Mouse (Mus musculus) left cerebral cortex, postnatal 25 days (tissue): ENCODE measurements around the gene Nbas. TPM values are rescaled to one million over a fixed set of nuclear protein-coding genes. Genes with fewer than 3 reads are reported as not detected.
A peak's percentile ranks its signal among the peaks of the same experiment; 100 is the strongest.

ENCODE experiments used
- DNase-seq, 2 experiments: peaks; one replicate each; pipeline ENCODE4 v3.0.0; 2022; ENCODE audit warnings: low spot score in 2 of 2, mixed read lengths in 1 of 2
- intact Hi-C: fragments of 180-260 bp; cut with DNase I; formaldehyde crosslinking; loops from one replicate; pipeline ENCODE4 v1.15.1; 2025
- total RNA-seq, 2 experiments: library from RNA; stranded (reverse); gene quantifications; 2 replicates each; pipeline ENCODE4 v1.2.3; 2021

Gene Nbas
- 10 to 100 TPM; 28.3 to 30.8 TPM for total RNA-seq

- intact Hi-C loops, result loop anchor here (2.0 kb wide), 1 partner anchor 20 kb away; the partner anchor contains the start of gene Ddx1
- peak; percentile 90 for DNase-seq
Measured at GRCm38 (mm10) chr12:13268826-13269449, at the start of gene Nbas. Nbas (plus strand) TSS chr12:13269133.

- DNase-seq, result no peak
- intact Hi-C loops, result no loop called here
Measured at GRCm38 (mm10) chr12:13242453-13242852, 26.5 kb upstream of the Nbas start.

DNA sequence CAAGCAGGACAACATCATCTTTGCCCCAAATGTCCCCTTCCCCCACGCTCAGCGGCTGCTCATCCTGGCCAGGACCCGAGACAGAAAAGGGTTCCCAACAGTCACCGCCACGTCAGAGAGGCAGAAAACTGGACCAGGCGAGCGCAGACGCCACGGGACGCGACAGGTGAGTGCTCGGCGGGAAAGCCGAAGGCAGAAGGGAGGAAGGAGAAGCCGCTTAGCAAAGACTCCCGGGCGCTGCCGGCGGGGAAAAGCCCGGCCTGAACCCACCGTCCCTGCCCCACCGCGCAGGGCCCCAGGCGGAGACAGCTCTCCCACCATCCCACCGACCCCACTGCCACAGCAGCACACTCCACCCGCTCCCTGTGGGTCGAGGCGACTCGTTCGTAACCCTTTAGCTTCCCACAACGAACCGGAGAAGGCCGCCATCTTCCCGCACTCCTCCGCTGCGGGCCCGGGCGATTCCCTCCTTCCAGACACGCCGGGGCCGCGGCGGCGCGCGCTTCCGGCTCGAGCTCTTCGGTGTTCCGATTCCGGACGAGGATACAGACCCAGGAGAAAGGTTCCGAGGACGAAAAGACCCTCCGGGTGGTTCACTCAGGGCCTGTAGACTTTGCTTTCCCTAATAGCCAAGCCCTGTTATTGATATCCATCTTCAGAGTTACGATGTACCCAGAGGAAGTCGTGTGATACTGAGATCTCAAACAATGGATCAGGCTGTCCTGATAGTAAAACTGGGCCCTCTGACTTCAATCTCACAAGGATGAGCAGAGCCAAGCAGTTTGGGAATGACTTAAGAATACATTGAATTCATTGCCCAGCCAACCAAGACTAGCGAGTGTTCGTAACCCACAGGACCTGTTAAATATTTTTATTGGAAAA, 20.0 kb upstream of the Nbas start, which contains the start of gene Ddx1:
TSS of gene Ddx1 (minus strand) at position 523 of the 882 bp plus-strand sequence.
- peak; percentile 84 to 86 for DNase-seq
- intact Hi-C loops, result loop anchor here (2.0 kb wide), 1 partner anchor 20 kb away; the partner anchor contains the start of gene Nbas

- DNase-seq, result no peak
- intact Hi-C loops, result loop anchor here (2.0 kb wide), 1 partner anchor 19 kb away; the partner anchor contains the start of gene Nbas
Measured at GRCm38 (mm10) chr12:13249573-13249919, 19.4 kb upstream of the Nbas start.

- intact Hi-C loops, result no loop called here
- no peak for DNase-seq
Measured at GRCm38 (mm10) chr12:13255068-13255467, 13.9 kb upstream of the Nbas start.

DNA sequence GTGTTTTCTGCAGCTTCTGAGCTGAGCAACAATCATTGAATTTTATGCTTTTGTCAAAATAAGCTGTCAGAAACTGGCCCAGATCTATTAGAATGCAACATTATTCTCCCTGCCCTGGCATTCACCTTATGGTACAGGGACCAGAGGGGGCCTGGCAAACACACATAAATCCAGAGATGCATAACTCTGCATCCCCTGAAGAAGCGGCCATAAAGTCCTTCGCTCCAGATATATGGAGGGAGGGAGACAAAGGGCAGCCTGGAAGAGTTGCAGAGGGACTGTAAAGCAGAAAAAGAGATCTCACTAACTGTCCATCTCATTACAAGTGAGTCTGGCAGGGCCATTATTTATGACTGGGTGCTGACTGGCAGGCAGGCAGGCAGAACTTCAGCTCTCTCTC, 13.2 kb upstream of the Nbas start:
- intact Hi-C loops, result no loop called here
- DNase-seq, result no peak

GRCm38 (mm10) chr12:13268412-13268811, 521 bp upstream of the Nbas start:
- intact Hi-C loops, result loop anchor here (2.0 kb wide), 1 partner anchor 20 kb away; the partner anchor contains the start of gene Ddx1

DNA sequence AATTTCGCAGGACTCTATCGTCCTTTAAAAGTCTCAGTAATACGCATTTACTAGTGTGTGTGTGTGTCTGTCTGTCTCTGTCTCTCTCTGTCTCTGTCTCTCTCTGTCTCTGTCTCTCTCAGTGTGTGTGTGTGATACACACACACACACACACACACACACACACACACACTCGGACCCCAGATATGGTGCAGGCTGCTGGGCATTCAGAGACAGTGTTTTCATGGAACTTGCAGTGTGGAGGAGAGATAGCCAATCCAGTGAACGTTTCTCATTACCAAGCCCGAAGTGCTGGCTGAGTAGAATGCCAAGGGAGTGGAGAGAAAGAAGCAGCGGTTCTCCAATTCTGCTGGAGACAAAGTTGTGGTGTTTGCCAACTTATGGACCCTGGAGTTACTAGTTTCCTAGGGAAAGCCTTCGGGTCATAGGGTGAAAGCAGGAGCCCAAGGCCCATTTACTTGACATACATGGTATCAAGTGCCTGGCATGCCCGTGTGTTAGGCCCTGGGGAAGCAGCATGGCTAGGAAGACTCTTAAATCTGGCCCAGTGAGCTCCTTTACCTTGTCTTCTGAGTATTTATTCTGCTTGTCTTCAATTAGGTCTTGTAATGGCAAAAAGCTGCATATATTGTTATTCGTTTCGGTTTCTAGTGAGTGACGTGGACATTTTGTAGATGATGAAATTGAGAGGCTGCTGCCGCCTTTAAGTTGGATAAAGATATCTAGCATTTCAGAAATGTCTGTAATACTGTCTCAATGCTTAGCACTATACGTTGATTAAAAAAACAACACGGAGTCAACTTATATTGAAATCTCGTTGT, 847 bp downstream of the Nbas start:
- intact Hi-C loops, result loop anchor here (2.0 kb wide), 1 partner anchor 21 kb away; the partner anchor contains the start of gene Ddx1

More at GRCm38 (mm10) chr12:13268412-13268811, 521 bp upstream of the Nbas start:
- no peak for DNase-seq

DNA sequence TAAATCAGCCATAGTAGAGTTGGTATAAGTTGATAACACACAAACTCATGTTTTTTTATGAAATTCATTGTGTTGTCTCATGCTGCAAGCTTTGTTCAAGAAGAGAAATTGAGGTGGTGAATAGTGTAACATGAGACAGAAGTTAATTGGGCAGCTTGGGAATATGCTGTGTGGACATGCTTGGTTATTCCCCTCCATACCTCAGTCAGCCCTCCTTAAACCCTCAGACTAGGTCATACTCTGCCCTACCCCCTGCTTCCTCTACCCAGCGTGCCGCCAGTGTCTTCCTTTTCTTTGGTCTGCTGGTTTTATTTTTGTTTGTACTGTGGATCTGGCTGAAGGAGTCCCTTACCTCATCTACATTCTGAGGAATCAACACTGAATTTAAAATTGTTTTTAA, 22.5 kb downstream of the Nbas start:
- no peak for DNase-seq
- intact Hi-C loops, result no loop called here

More for the DNA sequence above, 847 bp downstream of the Nbas start:
- DNase-seq, result no peak

DNA sequence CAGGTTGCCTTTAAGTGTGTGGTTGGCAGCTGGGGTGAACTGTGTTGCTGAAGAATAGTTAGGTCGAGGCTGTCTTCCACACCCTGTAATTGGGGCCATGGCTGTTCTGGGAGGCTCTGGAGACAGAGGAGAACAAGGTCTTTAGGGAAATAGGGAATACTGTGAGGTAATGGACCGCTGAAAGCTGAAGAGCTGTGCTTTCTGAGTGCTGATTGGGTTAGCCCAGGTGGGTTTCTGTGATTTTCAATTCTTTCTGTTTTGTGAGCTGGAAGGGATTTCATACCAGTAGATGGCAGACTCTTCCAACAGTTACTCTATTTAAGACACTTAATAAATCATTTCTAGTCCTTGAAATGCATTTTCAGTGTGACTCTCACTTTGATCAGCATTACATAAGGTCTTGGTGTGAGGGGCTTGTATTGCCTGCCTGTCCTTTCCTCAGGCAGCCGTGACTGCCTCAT, 24.5 kb downstream of the Nbas start:
- intact Hi-C loops, result no loop called here
- DNase-seq, result peak; percentile 23 to 25

DNA sequence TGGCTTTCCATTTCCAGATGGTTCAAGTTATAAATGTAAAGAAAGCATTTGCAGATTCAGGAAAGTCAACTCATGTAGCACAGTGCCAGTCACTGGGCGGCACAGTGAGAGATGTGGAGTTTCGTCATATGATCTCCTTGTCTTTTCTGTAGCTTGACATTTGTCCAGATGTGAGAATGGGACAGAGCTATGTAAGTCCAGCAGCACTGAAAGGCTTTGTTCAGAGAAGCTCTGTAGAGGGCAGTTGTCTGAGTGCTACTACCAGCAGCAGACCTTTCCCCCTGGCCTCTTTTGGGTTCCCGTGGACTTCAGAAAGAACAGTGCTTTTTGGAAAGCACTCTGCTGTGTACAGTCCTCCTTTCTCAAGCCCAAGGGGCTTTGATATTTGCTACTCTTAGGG, 34.1 kb downstream of the Nbas start:
- intact Hi-C loops, result no loop called here
- DNase-seq, result peak in 1 of 2 experiments; percentile 28

DNA sequence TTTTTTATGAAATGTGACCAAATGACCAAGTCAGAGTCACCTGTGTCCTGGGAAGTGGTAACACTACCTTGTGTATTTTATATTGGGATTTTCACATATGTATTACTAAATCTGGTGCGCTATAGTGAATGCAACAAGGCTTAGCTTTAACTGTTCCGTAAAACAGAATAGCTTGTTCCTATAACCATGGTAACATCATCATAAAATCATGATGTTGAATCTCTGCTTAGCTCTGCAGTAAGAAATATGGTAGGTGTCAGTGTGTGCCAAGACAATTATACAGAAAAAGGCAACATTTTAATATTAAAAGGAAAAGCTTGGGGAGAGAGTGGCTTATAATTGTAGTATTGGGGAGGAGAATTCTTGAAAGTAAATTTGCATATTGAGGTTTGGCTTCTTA, 45.0 kb downstream of the Nbas start:
- intact Hi-C loops, result no loop called here
- no peak for DNase-seq

GRCm38 (mm10) chr12:13314384-13314783, 45.5 kb downstream of the Nbas start:
- DNase-seq, result no peak
- intact Hi-C loops, result no loop called here

DNA sequence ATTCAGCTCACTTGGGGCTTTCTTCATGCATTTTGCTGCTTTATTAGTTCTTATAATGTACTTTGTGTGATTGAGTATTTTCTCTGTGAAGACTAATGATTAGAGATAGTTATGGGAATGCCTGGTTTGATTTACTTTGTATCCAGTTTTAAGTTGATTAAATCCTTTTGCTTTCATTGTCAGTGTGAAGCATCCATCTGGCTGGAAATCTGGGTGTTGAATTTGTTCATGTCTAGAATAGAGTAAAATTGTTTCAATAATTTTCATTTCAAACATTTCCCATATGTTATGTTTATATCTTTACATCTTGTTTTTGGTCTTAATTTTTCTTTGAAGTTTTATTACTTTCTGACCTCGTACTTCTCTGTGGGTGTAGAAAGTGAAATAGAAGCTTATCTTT, 46.1 kb downstream of the Nbas start:
- intact Hi-C loops, result no loop called here
- DNase-seq, result no peak

GRCm38 (mm10) chr12:13342535-13342934, 73.6 kb downstream of the Nbas start:
- DNase-seq, result no peak
- intact Hi-C loops, result no loop called here

- intact Hi-C loops, result no loop called here
Measured at GRCm38 (mm10) chr12:13356201-13356600, 87.3 kb downstream of the Nbas start.

DNA sequence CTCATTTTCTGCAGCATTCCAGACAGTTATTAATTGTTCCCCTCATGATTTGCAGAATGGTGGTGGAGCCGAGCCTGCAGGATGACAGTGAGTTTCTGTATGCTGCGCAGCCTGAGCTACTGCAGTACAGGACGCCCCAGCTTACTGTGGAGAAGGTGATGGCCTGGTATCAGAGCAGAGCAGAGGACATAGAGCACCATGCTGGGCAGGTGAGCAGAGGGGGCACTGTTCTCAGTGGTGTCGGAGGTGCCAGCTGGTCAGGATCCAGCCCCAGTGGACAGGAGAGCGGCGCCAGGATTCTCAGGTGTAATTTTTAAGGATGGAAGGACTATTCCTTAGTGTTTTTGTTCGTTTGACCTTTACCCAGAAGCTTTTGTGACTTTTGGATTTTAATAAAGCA, 87.8 kb downstream of the Nbas start:
- intact Hi-C loops, result no loop called here
- DNase-seq, result no peak

More at GRCm38 (mm10) chr12:13356201-13356600, 87.3 kb downstream of the Nbas start:
- DNase-seq, result no peak

- intact Hi-C loops, result no loop called here
Measured at GRCm38 (mm10) chr12:13357229-13357628, 88.3 kb downstream of the Nbas start.

DNA sequence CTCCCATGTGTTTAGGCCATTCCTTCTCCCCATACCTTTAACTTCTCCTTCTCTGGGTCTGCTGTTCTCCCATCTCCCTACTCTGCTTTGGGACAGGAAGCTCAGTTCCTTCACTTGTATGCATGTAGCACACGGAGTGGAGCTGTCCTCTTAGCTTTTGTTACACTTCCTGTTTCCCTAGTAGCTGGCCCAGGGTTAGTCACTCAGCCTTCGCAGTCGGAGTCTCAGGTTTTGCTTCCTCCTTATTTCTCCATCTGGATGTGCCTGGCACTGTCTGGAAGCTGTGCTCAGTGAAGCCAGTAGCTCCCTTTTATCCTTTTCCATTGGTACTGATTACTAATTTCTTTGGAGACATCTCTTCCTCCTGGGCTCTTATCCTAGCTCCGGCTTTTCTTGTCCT, 89.9 kb downstream of the Nbas start:
- DNase-seq, result no peak
- intact Hi-C loops, result no loop called here

More at GRCm38 (mm10) chr12:13357229-13357628, 88.3 kb downstream of the Nbas start:
- DNase-seq, result no peak
